Mouse (Mus musculus): Measurements from ENCODE around the gene Olfr1044. TPM values are rescaled to one million over a fixed set of nuclear protein-coding genes. Genes with fewer than 3 reads are reported as not detected.
"Not testable (repeated sequence)": the region's sequence is repeated elsewhere in the genome, so short reads cannot be mapped to it uniquely, and the experiment has no call there.

Olfr1044 gene
- polyA plus RNA-seq (2015; fragmentation: Nextera tagmentation; extraction: Ambion mirVana): not detected in 2 replicates

DNA sequence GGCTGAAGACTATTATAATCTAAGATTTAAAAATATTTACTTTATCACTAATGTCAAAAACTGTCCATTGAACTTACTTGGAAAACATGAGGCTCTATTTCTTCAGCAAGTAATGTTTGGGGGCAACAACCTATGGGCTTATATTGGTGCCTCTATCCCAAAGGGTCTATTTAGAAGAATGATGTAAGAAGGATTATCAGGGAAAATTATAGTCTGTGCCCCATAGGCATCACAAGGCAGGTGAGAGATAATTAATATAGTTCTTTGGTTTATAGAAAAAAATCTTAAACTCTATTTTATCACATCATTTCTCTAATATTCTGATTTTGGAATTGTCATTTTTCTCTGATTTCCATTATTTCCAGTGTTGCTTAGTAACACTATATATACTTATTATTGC lies at the start of gene Olfr1044:
TSS of gene Olfr1044 (minus strand) at position 101 of the 400 bp plus-strand sequence.
- no peak for ATAC-seq
- H3K27me3 ChIP-seq (ENCODE audit: control insufficient read depth, insufficient read depth, low read depth, low read length): no peaks in the 10 kb centered on the region
- no peak within 1 kb of the TSS for H3K27ac ChIP-seq (ENCODE audit: low read length)
- H3K36me3 ChIP-seq (ENCODE audit: control insufficient read depth, insufficient read depth, low read length): no peaks in the 10 kb centered on the region
- no peaks in the 10 kb centered on the region for H3K4me1 ChIP-seq (ENCODE audit: control insufficient read depth, insufficient read depth, low read length)
- no peak within 1 kb of the TSS for H3K9ac ChIP-seq (ENCODE audit: low read depth, low read length)
- no peak within 1 kb of the TSS for H3K4me3 ChIP-seq (ENCODE audit: low read depth, low read length)
- no peaks in the 10 kb centered on the region for H3K9me3 ChIP-seq (replicated peaks; ENCODE audit: control insufficient read depth, low read length, poor library complexity, severe bottlenecking)
- no peak within 1 kb of the TSS for H3K4me2 ChIP-seq (ENCODE audit: low read length)

DNA sequence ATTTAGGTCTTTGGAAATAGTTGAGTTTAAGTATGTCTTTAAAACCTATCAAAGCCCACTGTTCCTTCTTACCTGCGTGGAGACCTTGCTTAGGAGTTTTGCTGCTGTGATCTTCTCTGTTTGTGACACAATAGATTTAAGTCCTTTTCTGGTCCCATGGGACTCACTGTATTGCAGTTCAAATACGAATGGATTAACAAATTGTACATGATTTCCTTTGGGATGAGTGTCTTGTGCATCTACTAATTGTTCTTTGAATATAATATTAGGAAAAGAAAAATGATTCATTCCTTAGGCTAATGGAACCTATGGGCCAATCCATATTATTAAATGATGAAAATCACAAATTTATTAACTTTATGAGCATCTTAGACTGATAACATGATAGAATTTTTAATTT lies 41.6 kb upstream of the Olfr1044 start, which contains the start of gene Olfr1046:
TSS of gene Olfr1046 (minus strand) at position 101 of the 400 bp plus-strand sequence.
- WGBS: 64% methylated on average over 2 of the region's 2 CpGs
- no peaks in the 10 kb centered on the region for H3K27me3 ChIP-seq (ENCODE audit: control insufficient read depth, insufficient read depth, low read depth, low read length)
- H3K36me3 ChIP-seq (ENCODE audit: control insufficient read depth, insufficient read depth, low read length): no peaks in the 10 kb centered on the region
- no peak for ATAC-seq
- H3K27ac ChIP-seq (ENCODE audit: low read length): no peak within 1 kb of the TSS
- no peaks in the 10 kb centered on the region for H3K9me3 ChIP-seq (replicated peaks; ENCODE audit: control insufficient read depth, low read length, poor library complexity, severe bottlenecking)
- H3K4me3 ChIP-seq (ENCODE audit: low read depth, low read length): no peak within 1 kb of the TSS
- H3K4me2 ChIP-seq (ENCODE audit: low read length): no peak within 1 kb of the TSS
- no peak within 1 kb of the TSS for H3K9ac ChIP-seq (ENCODE audit: low read depth, low read length)
- H3K4me1 ChIP-seq (ENCODE audit: control insufficient read depth, insufficient read depth, low read length): no peaks in the 10 kb centered on the region

DNA sequence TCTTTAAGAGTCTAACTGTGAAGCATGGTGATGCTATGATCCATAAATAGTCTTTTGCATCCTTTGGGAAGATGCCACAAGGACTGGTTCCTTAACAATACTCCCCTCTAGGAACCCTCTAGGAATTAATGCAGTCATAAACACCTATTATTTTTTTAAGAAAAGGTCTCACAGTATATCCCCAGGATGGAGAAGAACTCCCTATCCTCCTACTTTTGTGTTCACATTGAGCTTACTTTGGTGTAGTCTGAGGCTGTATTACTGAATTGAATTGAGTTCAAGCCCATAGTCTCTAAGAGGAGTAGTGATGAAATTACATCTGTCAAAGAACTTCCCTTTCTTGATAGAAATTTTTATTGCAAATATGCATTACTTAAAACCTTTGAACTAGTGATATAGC lies 25.3 kb upstream of the Olfr1044 start, which contains the start of gene Olfr1045:
TSS of gene Olfr1045 (minus strand) at position 101 of the 400 bp plus-strand sequence.
- Histone ChIP-seq H3K4me3 (ENCODE audit: low read depth, low read length) (no peak within 1 kb of the TSS), H3K9me3 (replicated peaks; ENCODE audit: control insufficient read depth, low read length, poor library complexity, severe bottlenecking) (no peaks in the 10 kb centered on the region), H3K27me3 (ENCODE audit: control insufficient read depth, insufficient read depth, low read depth, low read length) (no peaks in the 10 kb centered on the region), H3K4me2 (ENCODE audit: low read length) (no peak within 1 kb of the TSS), H3K4me1 (ENCODE audit: control insufficient read depth, insufficient read depth, low read length) (no peaks in the 10 kb centered on the region), H3K27ac (ENCODE audit: low read length) (no peak within 1 kb of the TSS), H3K36me3 (ENCODE audit: control insufficient read depth, insufficient read depth, low read length) (no peaks in the 10 kb centered on the region), H3K9ac (ENCODE audit: low read depth, low read length) (no peak within 1 kb of the TSS)
- ATAC-seq: no peak

DNA sequence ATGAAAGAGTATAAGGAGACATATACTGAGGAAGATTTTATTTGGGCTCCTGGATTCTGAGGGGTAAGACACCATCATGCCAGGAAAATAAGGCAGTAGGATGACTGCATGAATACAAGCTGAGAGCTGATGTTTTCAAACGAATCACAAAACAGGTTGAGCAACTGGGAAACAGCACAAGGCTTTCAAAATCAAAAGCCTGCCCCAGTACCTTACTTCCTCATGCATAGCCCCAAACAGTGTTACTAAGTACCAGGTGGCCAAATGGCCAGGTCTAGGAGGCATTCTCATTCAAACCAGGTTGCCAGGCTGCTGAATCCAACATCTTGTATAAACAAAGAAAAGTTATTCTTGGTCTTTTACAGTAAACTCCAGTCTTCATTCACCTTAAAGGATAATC lies 18.2 kb upstream of the Olfr1044 start:
- H3K27me3 ChIP-seq (ENCODE audit: control insufficient read depth, insufficient read depth, low read depth, low read length): no peaks in the 10 kb centered on the region
- no peaks in the 10 kb centered on the region for H3K36me3 ChIP-seq (ENCODE audit: control insufficient read depth, insufficient read depth, low read length)
- no peak overlapping the region for H3K27ac ChIP-seq (ENCODE audit: low read length)
- no peak for ATAC-seq
- WGBS: 61% methylated on average over 1 of the region's 1 CpGs
- H3K4me1 ChIP-seq (ENCODE audit: control insufficient read depth, insufficient read depth, low read length): no peaks in the 10 kb centered on the region
- no peak overlapping the region for H3K9ac ChIP-seq (ENCODE audit: low read depth, low read length)
- H3K4me3 ChIP-seq (ENCODE audit: low read depth, low read length): no peak overlapping the region
- H3K9me3 ChIP-seq (replicated peaks; ENCODE audit: control insufficient read depth, low read length, poor library complexity, severe bottlenecking): no peaks in the 10 kb centered on the region
- H3K4me2 ChIP-seq (ENCODE audit: low read length): no peak overlapping the region

DNA sequence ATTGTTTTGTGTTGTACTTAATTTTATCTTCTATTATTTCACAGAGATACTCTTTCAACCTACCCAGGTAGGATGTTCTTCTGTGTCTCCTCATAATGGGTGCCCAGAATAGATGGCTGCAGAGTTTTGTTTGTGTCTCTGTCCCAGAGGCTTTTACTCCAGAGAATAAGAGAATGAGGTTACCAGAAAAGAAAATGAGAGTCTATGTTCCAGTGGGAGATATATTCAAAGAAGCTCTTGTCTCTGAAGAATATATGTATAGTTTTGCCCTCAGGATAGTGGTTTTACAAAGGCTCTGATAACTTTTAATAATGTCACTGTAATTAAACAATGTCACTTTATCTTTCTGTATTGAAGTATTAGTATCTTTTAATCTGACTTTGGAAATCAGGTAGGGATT lies 8.0 kb upstream of the Olfr1044 start, which contains the start of gene Olfr52:
TSS of gene Olfr52 (minus strand) at position 101 of the 400 bp plus-strand sequence.
- no peak for ATAC-seq
- H3K27me3 ChIP-seq (ENCODE audit: control insufficient read depth, insufficient read depth, low read depth, low read length): no peaks in the 10 kb centered on the region
- H3K9me3 ChIP-seq (replicated peaks; ENCODE audit: control insufficient read depth, low read length, poor library complexity, severe bottlenecking): no peaks in the 10 kb centered on the region
- H3K4me3 ChIP-seq (ENCODE audit: low read depth, low read length): no peak within 1 kb of the TSS
- H3K9ac ChIP-seq (ENCODE audit: low read depth, low read length): no peak within 1 kb of the TSS
- no peak within 1 kb of the TSS for H3K4me2 ChIP-seq (ENCODE audit: low read length)
- no peaks in the 10 kb centered on the region for H3K4me1 ChIP-seq (ENCODE audit: control insufficient read depth, insufficient read depth, low read length)
- H3K36me3 ChIP-seq (ENCODE audit: control insufficient read depth, insufficient read depth, low read length): no peaks in the 10 kb centered on the region
- no peak within 1 kb of the TSS for H3K27ac ChIP-seq (ENCODE audit: low read length)

DNA sequence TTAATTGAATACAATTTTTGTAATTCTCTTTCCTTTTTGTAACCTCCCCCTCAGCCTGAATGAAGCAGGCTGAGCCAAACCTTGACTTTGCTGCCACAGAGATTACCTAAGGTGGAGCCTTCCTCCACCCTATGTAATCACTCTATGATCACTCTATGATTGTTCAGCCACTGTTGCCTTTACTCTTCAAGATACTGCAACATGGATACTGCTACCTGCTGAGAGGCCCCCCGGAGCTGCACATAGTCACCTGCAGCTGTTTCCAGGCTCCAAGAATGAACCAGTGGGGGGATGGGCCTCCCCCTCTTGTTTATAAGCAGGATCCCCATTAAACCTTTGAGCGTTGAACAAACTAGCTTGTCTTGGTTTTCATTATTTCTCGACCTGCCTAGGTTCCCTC lies 2.3 kb upstream of the Olfr1044 start:
- Histone ChIP-seq H3K36me3 (ENCODE audit: control insufficient read depth, insufficient read depth, low read length) (no peaks in the 10 kb centered on the region), H3K27ac (ENCODE audit: low read length) (no peak overlapping the region), H3K9ac (ENCODE audit: low read depth, low read length) (no peak overlapping the region), H3K27me3 (ENCODE audit: control insufficient read depth, insufficient read depth, low read depth, low read length) (no peaks in the 10 kb centered on the region), H3K4me2 (ENCODE audit: low read length) (no peak overlapping the region), H3K9me3 (replicated peaks; ENCODE audit: control insufficient read depth, low read length, poor library complexity, severe bottlenecking) (no peaks in the 10 kb centered on the region), H3K4me3 (ENCODE audit: low read depth, low read length) (no peak overlapping the region), H3K4me1 (ENCODE audit: control insufficient read depth, insufficient read depth, low read length) (no peaks in the 10 kb centered on the region)
- ATAC-seq: no peak
- WGBS: 83% methylated on average over 3 of the region's 3 CpGs

DNA sequence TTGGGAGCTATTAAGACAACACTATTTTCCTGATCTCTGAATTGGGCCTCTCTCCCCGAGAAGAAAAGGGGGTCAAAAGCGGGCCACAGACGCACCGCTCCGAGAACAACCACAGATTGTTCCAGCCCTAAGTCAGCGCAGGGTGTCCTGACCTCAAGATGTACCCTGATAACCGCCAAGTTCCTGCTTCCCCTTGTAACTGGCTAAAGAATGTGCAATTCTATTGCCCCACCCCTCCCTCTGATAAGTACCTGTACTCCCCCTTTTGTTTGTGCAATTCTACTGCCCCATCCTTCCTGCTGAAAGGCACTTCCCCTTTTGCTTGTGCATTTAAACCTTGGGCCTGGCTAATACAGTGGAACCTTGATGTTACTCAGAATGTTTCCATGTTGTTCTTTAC lies 2.2 kb downstream of the Olfr1044 start:
- ATAC-seq; H3K27me3 ChIP-seq (ENCODE audit: control insufficient read depth, insufficient read depth, low read depth, low read length); H3K4me3 ChIP-seq (ENCODE audit: low read depth, low read length); H3K27ac ChIP-seq (ENCODE audit: low read length); H3K9ac ChIP-seq (ENCODE audit: low read depth, low read length); H3K4me1 ChIP-seq (ENCODE audit: control insufficient read depth, insufficient read depth, low read length); H3K4me2 ChIP-seq (ENCODE audit: low read length); H3K9me3 ChIP-seq (replicated peaks; ENCODE audit: control insufficient read depth, low read length, poor library complexity, severe bottlenecking); H3K36me3 ChIP-seq (ENCODE audit: control insufficient read depth, insufficient read depth, low read length): not testable (repeated sequence)
- WGBS: 95% methylated on average over 7 of the region's 7 CpGs

DNA sequence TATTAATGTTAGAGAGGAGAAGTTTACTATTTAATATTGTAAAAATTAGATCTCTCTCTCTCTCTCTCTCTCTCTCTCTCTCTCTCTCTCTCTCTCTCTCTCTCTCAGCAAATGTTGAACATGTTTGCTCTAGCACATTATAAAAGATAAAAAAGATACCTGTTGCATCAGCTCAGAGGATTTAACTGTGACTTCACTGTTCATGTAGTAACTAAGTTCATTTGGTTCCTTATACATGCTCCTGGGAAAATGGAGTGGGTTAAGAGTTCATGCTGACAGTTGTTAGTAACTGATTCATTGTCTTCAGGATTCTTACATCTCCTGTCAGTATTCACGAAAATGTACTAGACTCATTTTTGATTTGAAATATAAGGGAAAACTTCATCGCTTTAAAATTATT lies 10.2 kb downstream of the Olfr1044 start, which contains the start of gene Olfr1043:
TSS of gene Olfr1043 (minus strand) at position 101 of the 400 bp plus-strand sequence.
- Histone ChIP-seq H3K4me3 (ENCODE audit: low read depth, low read length) (no peak within 1 kb of the TSS), H3K36me3 (ENCODE audit: control insufficient read depth, insufficient read depth, low read length) (no peaks in the 10 kb centered on the region), H3K27ac (ENCODE audit: low read length) (no peak within 1 kb of the TSS), H3K27me3 (ENCODE audit: control insufficient read depth, insufficient read depth, low read depth, low read length) (no peaks in the 10 kb centered on the region), H3K9me3 (replicated peaks; ENCODE audit: control insufficient read depth, low read length, poor library complexity, severe bottlenecking) (no peaks in the 10 kb centered on the region), H3K4me1 (ENCODE audit: control insufficient read depth, insufficient read depth, low read length) (no peaks in the 10 kb centered on the region), H3K9ac (ENCODE audit: low read depth, low read length) (no peak within 1 kb of the TSS), H3K4me2 (ENCODE audit: low read length) (no peak within 1 kb of the TSS)
- ATAC-seq: no peak
- WGBS: 89% methylated on average over 2 of the region's 2 CpGs

DNA sequence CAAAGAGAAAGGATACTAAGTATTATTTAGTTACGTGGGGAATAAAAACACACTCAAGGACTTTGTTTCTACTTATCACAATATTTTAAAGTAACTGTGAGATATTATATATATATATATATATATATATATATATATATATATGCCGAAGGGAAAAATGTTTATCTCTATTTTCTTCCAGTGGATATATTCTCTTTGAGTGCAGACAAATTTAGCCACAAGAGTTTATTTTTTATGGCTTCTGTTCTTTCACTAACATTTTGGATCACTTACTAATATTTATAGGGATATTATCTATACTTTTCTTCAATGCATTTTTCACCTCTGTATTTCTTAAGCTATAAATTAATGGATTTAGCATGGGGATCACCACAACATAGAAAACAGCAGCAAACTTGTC lies 15.9 kb downstream of the Olfr1044 start, which contains the start of gene Olfr1042:
TSS of gene Olfr1042 (minus strand) at position 101 of the 400 bp plus-strand sequence.
- no peak within 1 kb of the TSS for H3K4me3 ChIP-seq (ENCODE audit: low read depth, low read length)
- H3K27me3 ChIP-seq (ENCODE audit: control insufficient read depth, insufficient read depth, low read depth, low read length): no peaks in the 10 kb centered on the region
- H3K4me1 ChIP-seq (ENCODE audit: control insufficient read depth, insufficient read depth, low read length): no peaks in the 10 kb centered on the region
- no peak within 1 kb of the TSS for H3K4me2 ChIP-seq (ENCODE audit: low read length)
- no peaks in the 10 kb centered on the region for H3K9me3 ChIP-seq (replicated peaks; ENCODE audit: control insufficient read depth, low read length, poor library complexity, severe bottlenecking)
- H3K27ac ChIP-seq (ENCODE audit: low read length): no peak within 1 kb of the TSS
- no peaks in the 10 kb centered on the region for H3K36me3 ChIP-seq (ENCODE audit: control insufficient read depth, insufficient read depth, low read length)
- ATAC-seq: no peak
- WGBS: 91% methylated on average over 2 of the region's 2 CpGs
- H3K9ac ChIP-seq (ENCODE audit: low read depth, low read length): no peak within 1 kb of the TSS

Measured in midbrain, embryonic 16.5 days (tissue).